ENCODE assay signal across 8 mouse cellular contexts in genomic region chr1:14506831-14507690, GRCm38 (mm10).
DNase-seq lines count a peak whose midpoint lies in the region; ATAC-seq and TF ChIP-seq lines count a peak whose summit lies in the region.

No protein-coding gene starts in this region.

- TF ChIP-seq POLR2A in cerebellum, adult 2 months (IDR thresholded peaks at IDR 0.05; ENCODE audit: borderline replicate concordance, insufficient read depth, low read length): no peak

- 5% methylated on average over 35 of the region's 36 CpGs for WGBS in lung, postnatal 0 days
- 1% methylated on average over 35 of the region's 36 CpGs for WGBS in neural tube, embryonic 12.5 days
- WGBS in cerebellum, adult 2 months: 15% methylated on average over 33 of the region's 36 CpGs

- no peak overlapping the region for H3K27ac ChIP-seq in lung, postnatal 0 days (ENCODE audit: low read length)
- H3K27ac ChIP-seq in neural tube, embryonic 12.5 days: no peak overlapping the region
- no peak overlapping the region for H3K27ac ChIP-seq in cerebellum, adult 2 months (ENCODE audit: insufficient read depth, low read length)

- no peak overlapping the region for H3K9ac ChIP-seq in lung, postnatal 0 days (replicated peaks; ENCODE audit: low read depth)
- peak overlapping the region; percentile 49; the same call in 1 of the 2 replicates for H3K9ac ChIP-seq in neural tube, embryonic 12.5 days

- H3K9me3 ChIP-seq in lung, postnatal 0 days (ENCODE audit: low read length): no peaks in the 10 kb centered on the region
- H3K9me3 ChIP-seq in neural tube, embryonic 12.5 days: no peaks in the 10 kb centered on the region

- no peaks in the 10 kb centered on the region for H3K36me3 ChIP-seq in lung, postnatal 0 days (ENCODE audit: insufficient read depth, low read length)
- H3K36me3 ChIP-seq in neural tube, embryonic 12.5 days: no peaks in the 10 kb centered on the region

- H3K27me3 ChIP-seq in lung, postnatal 0 days (replicated peaks; ENCODE audit: insufficient read depth, low read length): peaks cover 40% of the 10 kb centered on the region
- H3K27me3 ChIP-seq in neural tube, embryonic 12.5 days (replicated peaks): peaks cover 58% of the 10 kb centered on the region
- H3K27me3 ChIP-seq in cerebellum, adult 2 months (ENCODE audit: control insufficient read depth, insufficient read depth, low read length): peaks cover 8% of the 10 kb centered on the region; the same call in 1 of the 2 replicates

- peak; percentile 16 to 57 for DNase-seq in adrenal gland, adult (ENCODE audit: inconsistent age in 2 of 2, low spot score in 1 of 2)
- no peak for DNase-seq in adrenal gland, postnatal 4 days (ENCODE audit: low spot score in 2 of 2)
- no peak for DNase-seq in lung, postnatal 0 days (ENCODE audit: low spot score)
- no peak for DNase-seq in lung, postnatal 14 days
- DNase-seq in kidney, postnatal 14 days: peak; percentile 5
- no peak for DNase-seq in frontal cortex, postnatal 10 days (ENCODE audit: low spot score in 2 of 2)
- no peak for DNase-seq in cerebellum, adult 2 months

- ATAC-seq in lung, postnatal 0 days: peak; percentile 41
- ATAC-seq in neural tube, embryonic 12.5 days (ENCODE audit: low FRiP score, low read depth): peak; percentile 46

- H3K4me1 ChIP-seq in lung, postnatal 0 days (ENCODE audit: insufficient read depth, low read depth, low read length): no peaks in the 10 kb centered on the region; the same call in 1 of the 2 replicates
- H3K4me1 ChIP-seq in neural tube, embryonic 12.5 days: peaks cover 21% of the 10 kb centered on the region
- H3K4me1 ChIP-seq in cerebellum, adult 2 months (ENCODE audit: control insufficient read depth, insufficient read depth, low read length): no peaks in the 10 kb centered on the region

- peak overlapping the region; percentile 64 for H3K4me2 ChIP-seq in lung, postnatal 0 days (replicated peaks; ENCODE audit: low read depth, low read length)
- H3K4me2 ChIP-seq in neural tube, embryonic 12.5 days (replicated peaks): peak overlapping the region; percentile 84

- H3K4me3 ChIP-seq in lung, postnatal 0 days (ENCODE audit: low read depth, low read length): peak overlapping the region; percentile 33
- peak overlapping the region; percentile 35 for H3K4me3 ChIP-seq in neural tube, embryonic 12.5 days
- no peak overlapping the region for H3K4me3 ChIP-seq in cerebellum, adult 2 months (replicated peaks; ENCODE audit: insufficient read depth, low read depth, low read length)

- no peak for TF ChIP-seq EP300 in lung, postnatal 0 days (IDR thresholded peaks at IDR 0.05)

- no peak for TF ChIP-seq CTCF in lung, postnatal 0 days (IDR thresholded peaks at IDR 0.05)
- no peak for TF ChIP-seq CTCF in cerebellum, adult 2 months (IDR thresholded peaks at IDR 0.05; ENCODE audit: borderline replicate concordance, insufficient read depth, low read depth, low read length)

Comparison
In these comparisons a context has a peak if more than half of its experiments do, and no peak if none do; other contexts are left out.
1. DNase-seq: peak in adrenal gland, adult (2 of 2) and kidney, postnatal 14 days (single experiment); none in adrenal gland, postnatal 4 days (0 of 2), lung, postnatal 0 days (single experiment), lung, postnatal 14 days (single experiment), frontal cortex, postnatal 10 days (0 of 2) and cerebellum, adult 2 months (0 of 2).